Mouse (Mus musculus): ENCODE results near the gene Sgk1. TPM values are rescaled to one million over a fixed set of nuclear protein-coding genes. Genes with fewer than 3 reads are reported as not detected.

Gene Sgk1
- total RNA-seq, 1 experiment from 2014 or later: 90.4 TPM

- no peak for ATAC-seq (ENCODE audit: extremely low read depth, insufficient number of reproducible peaks, low FRiP score, poor library complexity, severe bottlenecking)
These were observed 152.3 kb downstream of the Sgk1 start for GRCm38 (mm10) chr10:22034303-22034702.

GRCm38 (mm10) chr10:22036256-22036655 lies 154.3 kb downstream of the Sgk1 start:
- ATAC-seq (ENCODE audit: extremely low read depth, insufficient number of reproducible peaks, low FRiP score, poor library complexity, severe bottlenecking): peak; percentile 48; the same call in 1 of the 2 replicates

Other genes starting within 250 kb of the Sgk1 start
- gene 4930444G20Rik, start 185.9 kb downstream of the Sgk1 start, total RNA-seq (2017): not detected in 2 replicates

All from neutrophil, adult 5-6 weeks (primary cell).